Mouse (Mus musculus) stomach, embryonic 15.5 days (tissue): Measurements from ENCODE around the gene Rtbdn. TPM values are rescaled to one million over a fixed set of nuclear protein-coding genes. Genes with fewer than 3 reads are reported as not detected.

ENCODE experiments used
- ATAC-seq: fragments of 200-750 bp; cut with Nextera tagmentation; 2 replicates; pipeline ENCODE4 v1.8.0; 2017; ENCODE audit warnings: low read depth, moderate number of reproducible peaks, moderate TSS enrichment; ENCODE audit not compliant: insufficient read depth, low FRiP score
- H3K27ac ChIP-seq: fragments of 300-500 bp; sonication (generic); 2 replicates; pipeline ENCODE4 v1.5.1; 2015; ENCODE audit warnings: mild to moderate bottlenecking, inconsistent platforms
- H3K27me3 ChIP-seq: fragments of 300-500 bp; sonication (generic); replicated peaks from 2 replicates; pipeline ENCODE4 v1.6.1; 2015; ENCODE audit warnings: inconsistent platforms
- H3K36me3 ChIP-seq: fragments of 300-500 bp; sonication (generic); 2 replicates; pipeline ENCODE4 v1.6.1; 2015; ENCODE audit warnings: inconsistent platforms
- H3K4me1 ChIP-seq: fragments of 300-500 bp; sonication (generic); 2 replicates; pipeline ENCODE4 v1.6.1; 2015; ENCODE audit warnings: inconsistent platforms
- H3K4me2 ChIP-seq: fragments of 300-500 bp; sonication (generic); 2 replicates; pipeline ENCODE4 v1.6.1; 2015; ENCODE audit warnings: mild to moderate bottlenecking, inconsistent platforms
- H3K4me3 ChIP-seq: fragments of 300-500 bp; sonication (generic); replicated peaks from 2 replicates; pipeline ENCODE4 v1.5.1; 2015; ENCODE audit warnings: inconsistent platforms
- H3K9ac ChIP-seq: fragments of 300-500 bp; sonication (generic); 2 replicates; pipeline ENCODE4 v1.6.1; 2015; ENCODE audit warnings: inconsistent platforms
- H3K9me3 ChIP-seq: fragments of 300-500 bp; sonication (generic); 2 replicates; pipeline ENCODE4 v1.6.1; 2016; ENCODE audit warnings: inconsistent platforms
- WGBS: fragments of 180-500 bp; shearing (Covaris S2); methylation state at CpG from one replicate; pipeline ENCODE4 v1.1.7; 2015; 5-methylcytosine and 5-hydroxymethylcytosine counted together
- polyA plus RNA-seq: library from polyadenylated mRNA; unstranded; fragments of >200 nt; fragmentation: Nextera tagmentation; extraction: Ambion mirVana; gene quantifications from 2 replicates; pipeline ENCODE4 v1.2.1, GENCODE M21; 2015

Rtbdn gene
- polyA plus RNA-seq, 1 experiment from 2014 or later, result 0.64 TPM

- Histone ChIP-seq H3K9me3 (no peaks in the 10 kb centered on the region), H3K4me3 (no peak overlapping the region), H3K4me2 (no peak overlapping the region), H3K27ac (no peak overlapping the region), H3K27me3 (peaks cover 32% of the 10 kb centered on the region), H3K4me1 (0 out of 2 replicates have a peak, but pooled peaks cover 7% of the 10 kb centered on the region), H3K36me3 (no peaks in the 10 kb centered on the region), H3K9ac (no peak overlapping the region)
- no peak for ATAC-seq
- WGBS, result 86% methylated on average over 1 of the region's 1 CpGs
Measured at GRCm38 (mm10) chr8:84927513-84927912, 19.3 kb upstream of the Rtbdn start.

GRCm38 (mm10) chr8:84928456-84929306, 18.1 kb upstream of the Rtbdn start:
- WGBS, result 2% methylated on average over 50 of the region's 52 CpGs

GRCm38 (mm10) chr8:84930582-84930981, 16.2 kb upstream of the Rtbdn start:
- peaks cover 52% of the 10 kb centered on the region for H3K27me3 ChIP-seq
- 84% methylated on average over 13 of the region's 13 CpGs for WGBS
- no peak overlapping the region for H3K4me2 ChIP-seq
- H3K4me1 ChIP-seq, result 0 out of 2 replicates have a peak, but pooled peaks cover 7% of the 10 kb centered on the region
- ATAC-seq, result no peak
- H3K9ac ChIP-seq, result no peak overlapping the region
- no peak overlapping the region for H3K4me3 ChIP-seq
- no peak overlapping the region for H3K27ac ChIP-seq
- no peaks in the 10 kb centered on the region for H3K36me3 ChIP-seq
- H3K9me3 ChIP-seq, result no peaks in the 10 kb centered on the region

More at GRCm38 (mm10) chr8:84928456-84929306, 18.1 kb upstream of the Rtbdn start:
- Histone ChIP-seq H3K9me3 (no peaks in the 10 kb centered on the region), H3K36me3 (no peaks in the 10 kb centered on the region), H3K9ac (no peak overlapping the region), H3K4me2 (peak overlapping the region; percentile 70), H3K27me3 (peaks cover 33% of the 10 kb centered on the region), H3K4me3 (peak overlapping the region; percentile 31), H3K4me1 (0 out of 2 replicates have a peak, but pooled peaks cover 7% of the 10 kb centered on the region), H3K27ac (no peak overlapping the region)
- ATAC-seq, result peak; percentile 71; the same call in 1 of the 2 replicates

GRCm38 (mm10) chr8:84933767-84934559, 12.8 kb upstream of the Rtbdn start:
- Histone ChIP-seq H3K27ac (no peak overlapping the region), H3K27me3 (peaks cover 71% of the 10 kb centered on the region), H3K9me3 (no peaks in the 10 kb centered on the region), H3K4me3 (no peak overlapping the region), H3K9ac (no peak overlapping the region), H3K4me2 (no peak overlapping the region), H3K4me1 (peaks cover 16% of the 10 kb centered on the region), H3K36me3 (no peaks in the 10 kb centered on the region)
- WGBS, result 76% methylated on average over 16 of the region's 16 CpGs
- ATAC-seq, result no peak

GRCm38 (mm10) chr8:84934860-84935259, 11.9 kb upstream of the Rtbdn start:
- H3K27me3 ChIP-seq, result peaks cover 62% of the 10 kb centered on the region
- H3K4me2 ChIP-seq, result 0 out of 2 replicates have a peak overlapping the region, but pooled peaks have one; percentile 1

GRCm38 (mm10) chr8:84935489-84935888, 11.3 kb upstream of the Rtbdn start:
- Histone ChIP-seq H3K4me3 (no peak overlapping the region), H3K27ac (no peak overlapping the region), H3K27me3 (peaks cover 56% of the 10 kb centered on the region), H3K36me3 (no peaks in the 10 kb centered on the region), H3K4me1 (peaks cover 12% of the 10 kb centered on the region), H3K9ac (no peak overlapping the region), H3K4me2 (no peak overlapping the region), H3K9me3 (no peaks in the 10 kb centered on the region)
- 4% methylated on average over 14 of the region's 14 CpGs for WGBS
- 0 out of 2 replicates have a peak, but pooled peaks have one; percentile 4 for ATAC-seq

More at GRCm38 (mm10) chr8:84934860-84935259, 11.9 kb upstream of the Rtbdn start:
- no peak overlapping the region for H3K4me3 ChIP-seq
- no peak; the same call in 1 of the 2 replicates for ATAC-seq
- H3K27ac ChIP-seq, result no peak overlapping the region
- H3K36me3 ChIP-seq, result no peaks in the 10 kb centered on the region
- H3K9ac ChIP-seq, result no peak overlapping the region
- H3K4me1 ChIP-seq, result peaks cover 12% of the 10 kb centered on the region
- WGBS, result 2% methylated on average over 15 of the region's 15 CpGs
- H3K9me3 ChIP-seq, result no peaks in the 10 kb centered on the region

- Histone ChIP-seq H3K36me3 (no peaks in the 10 kb centered on the region), H3K4me1 (peaks cover 12% of the 10 kb centered on the region), H3K9ac (no peak overlapping the region), H3K4me3 (peak overlapping the region; percentile 40), H3K27ac (no peak overlapping the region), H3K4me2 (peak overlapping the region; percentile 77), H3K27me3 (peaks cover 50% of the 10 kb centered on the region), H3K9me3 (no peaks in the 10 kb centered on the region)
- WGBS, result 24% methylated on average over 23 of the region's 23 CpGs
- no peak for ATAC-seq
Measured at GRCm38 (mm10) chr8:84936041-84936961, 10.5 kb upstream of the Rtbdn start.

- Histone ChIP-seq H3K4me3 (peak within 1 kb of the TSS; percentile 40), H3K36me3 (no peaks in the 10 kb centered on the region), H3K27me3 (peaks cover 44% of the 10 kb centered on the region), H3K4me1 (peaks cover 12% of the 10 kb centered on the region), H3K27ac (no peak within 1 kb of the TSS), H3K9ac (no peak within 1 kb of the TSS), H3K9me3 (no peaks in the 10 kb centered on the region), H3K4me2 (peak within 1 kb of the TSS; percentile 77)
- ATAC-seq, result 0 out of 2 replicates have a peak, but pooled peaks have one; percentile 37
- under 1% methylated on average over 49 of the region's 50 CpGs for WGBS
Measured at GRCm38 (mm10) chr8:84936962-84937546, 9.7 kb upstream of the Rtbdn start, which contains the start of gene Mast1. Gene Mast1 (minus strand): TSS chr8:84937359.

- no peaks in the 10 kb centered on the region for H3K9me3 ChIP-seq
- peak overlapping the region; percentile 40; the same call in 1 of the 2 replicates for H3K4me3 ChIP-seq
- peaks cover 12% of the 10 kb centered on the region for H3K4me1 ChIP-seq
- H3K9ac ChIP-seq, result no peak overlapping the region
- H3K36me3 ChIP-seq, result no peaks in the 10 kb centered on the region
- H3K4me2 ChIP-seq, result peak overlapping the region; percentile 77
- peaks cover 44% of the 10 kb centered on the region for H3K27me3 ChIP-seq
- no peak overlapping the region for H3K27ac ChIP-seq
- ATAC-seq, result no peak
- WGBS, result 60% methylated on average over 13 of the region's 13 CpGs
Measured at GRCm38 (mm10) chr8:84937620-84938485, 8.9 kb upstream of the Rtbdn start.

GRCm38 (mm10) chr8:84943699-84944098, 3.1 kb upstream of the Rtbdn start:
- H3K27me3 ChIP-seq, result peaks cover 48% of the 10 kb centered on the region
- peaks cover 22% of the 10 kb centered on the region for H3K4me1 ChIP-seq
- H3K4me3 ChIP-seq, result no peak overlapping the region
- no peak overlapping the region for H3K27ac ChIP-seq
- H3K9me3 ChIP-seq, result no peaks in the 10 kb centered on the region
- H3K4me2 ChIP-seq, result no peak overlapping the region
- H3K9ac ChIP-seq, result no peak overlapping the region
- no peak for ATAC-seq
- no peaks in the 10 kb centered on the region for H3K36me3 ChIP-seq
- 20% methylated on average over 4 of the region's 4 CpGs for WGBS
